Mouse (Mus musculus) embryonic facial prominence, embryonic 11.5 days (tissue): ENCODE results near the gene Rimbp2. TPM values are rescaled to one million over a fixed set of nuclear protein-coding genes. Genes with fewer than 3 reads are reported as not detected.

Source experiments
- ATAC-seq: fragments of 200-750 bp; cut with Nextera tagmentation; replicated peaks from 2 replicates; pipeline ENCODE4 v1.8.0; 2017; ENCODE audit warnings: low read depth; ENCODE audit not compliant: insufficient number of reproducible peaks, low FRiP score, low TSS enrichment
- DNase-seq: peaks from one replicate; pipeline ENCODE4 v3.0.0-alpha.2; 2015; ENCODE audit warnings: low spot score
- H3K27ac ChIP-seq: fragments of 300-500 bp; sonication (generic); replicated peaks from 2 replicates; pipeline ENCODE4 v1.5.1; 2014; ENCODE audit warnings: mild to moderate bottlenecking, low read depth, low read length, control low read depth
- H3K27me3 ChIP-seq: fragments of 300-500 bp; sonication (generic); 2 replicates; pipeline ENCODE4 v1.6.1; 2014; ENCODE audit warnings: mild to moderate bottlenecking, low read length, moderate library complexity, mixed read lengths; ENCODE audit not compliant: control insufficient read depth, insufficient read depth
- H3K36me3 ChIP-seq: fragments of 300-500 bp; sonication (generic); replicated peaks from 2 replicates; pipeline ENCODE4 v1.6.1; 2014; ENCODE audit warnings: low read depth, mild to moderate bottlenecking, low read length, moderate library complexity, mixed read lengths; ENCODE audit not compliant: control insufficient read depth, insufficient read depth
- H3K4me1 ChIP-seq: fragments of 300-500 bp; sonication (generic); 2 replicates; pipeline ENCODE4 v1.6.1; 2014; ENCODE audit warnings: low read length, mixed read lengths; ENCODE audit not compliant: control insufficient read depth, insufficient read depth
- H3K4me2 ChIP-seq: fragments of 300-500 bp; sonication (generic); 2 replicates; pipeline ENCODE4 v1.6.1; 2014; ENCODE audit warnings: low read depth, mild to moderate bottlenecking, control low read depth, low read length, moderate library complexity
- H3K4me3 ChIP-seq: fragments of 300-500 bp; sonication (generic); 2 replicates; pipeline ENCODE4 v1.5.1; 2014; ENCODE audit warnings: low read depth, low read length, control low read depth
- H3K9ac ChIP-seq: fragments of 300-500 bp; sonication (generic); replicated peaks from 2 replicates; pipeline ENCODE4 v1.6.1; 2014; ENCODE audit warnings: mild to moderate bottlenecking, control low read depth, low read length
- H3K9me3 ChIP-seq: fragments of 300-500 bp; sonication (generic); replicated peaks from 2 replicates; pipeline ENCODE4 v1.6.1; 2016; ENCODE audit warnings: mild to moderate bottlenecking, low read length, inconsistent platforms, mixed read lengths; ENCODE audit not compliant: control insufficient read depth
- WGBS: fragments of 180-500 bp; shearing (Covaris S2); extraction: QIAGEN DNeasy Blood & Tissue Kit; methylation state at CpG from one replicate; pipeline ENCODE4 v1.1.7; 2014; 5-methylcytosine and 5-hydroxymethylcytosine counted together
- polyA plus RNA-seq: library from polyadenylated mRNA; unstranded; fragments of >200 nt; fragmentation: Nextera tagmentation; extraction: Ambion mirVana; gene quantifications from 2 replicates; pipeline ENCODE4 v1.2.1, GENCODE M21; 2014

Rimbp2 gene
- polyA plus RNA-seq, 1 experiment from 2014 or later = 0.69 TPM

- ATAC-seq (no peak), DNase-seq (no peak)
- H3K4me3 ChIP-seq = no peak overlapping the region
- no peak overlapping the region for H3K4me2 ChIP-seq
- no peaks in the 10 kb centered on the region for H3K9me3 ChIP-seq
- H3K9ac ChIP-seq = no peak overlapping the region
- WGBS = 63% methylated on average over 6 of the region's 6 CpGs
- no peaks in the 10 kb centered on the region; the same call in 1 of the 2 replicates for H3K4me1 ChIP-seq
- no peaks in the 10 kb centered on the region for H3K27me3 ChIP-seq
- H3K27ac ChIP-seq = no peak overlapping the region
- no peaks in the 10 kb centered on the region for H3K36me3 ChIP-seq
These were observed 89.8 kb downstream of the Rimbp2 start for GRCm38 (mm10) chr5:128863497-128863896.

GRCm38 (mm10) chr5:128860907-128861306 is 92.4 kb downstream of the Rimbp2 start:
- no peaks in the 10 kb centered on the region for H3K27me3 ChIP-seq
- no peak overlapping the region for H3K27ac ChIP-seq
- H3K9ac ChIP-seq = no peak overlapping the region
- WGBS = 94% methylated on average over 3 of the region's 3 CpGs
- DNase-seq (no peak), ATAC-seq (no peak)
- H3K4me2 ChIP-seq = no peak overlapping the region
- H3K4me1 ChIP-seq = no peaks in the 10 kb centered on the region; the same call in 1 of the 2 replicates
- no peak overlapping the region for H3K4me3 ChIP-seq
- no peaks in the 10 kb centered on the region for H3K9me3 ChIP-seq
- H3K36me3 ChIP-seq = no peaks in the 10 kb centered on the region

GRCm38 (mm10) chr5:128852791-128853190 is 100.5 kb downstream of the Rimbp2 start:
- Histone ChIP-seq H3K4me2 (no peak overlapping the region), H3K36me3 (no peaks in the 10 kb centered on the region), H3K9ac (no peak overlapping the region), H3K9me3 (no peaks in the 10 kb centered on the region), H3K27me3 (no peaks in the 10 kb centered on the region), H3K4me1 (no peaks in the 10 kb centered on the region), H3K4me3 (no peak overlapping the region), H3K27ac (no peak overlapping the region)
- ATAC-seq (no peak), DNase-seq (peak; percentile 77)
- 60% methylated on average over 6 of the region's 6 CpGs for WGBS

GRCm38 (mm10) chr5:128847806-128848205 is 105.5 kb downstream of the Rimbp2 start:
- H3K4me1 ChIP-seq = no peaks in the 10 kb centered on the region
- no peak overlapping the region for H3K9ac ChIP-seq
- H3K36me3 ChIP-seq = no peaks in the 10 kb centered on the region
- H3K4me3 ChIP-seq = no peak overlapping the region
- no peak overlapping the region for H3K4me2 ChIP-seq
- ATAC-seq = no peak
- no peaks in the 10 kb centered on the region for H3K27me3 ChIP-seq
- 83% methylated on average over 8 of the region's 8 CpGs for WGBS
- DNase-seq = no peak
- H3K9me3 ChIP-seq = no peaks in the 10 kb centered on the region
- no peak overlapping the region for H3K27ac ChIP-seq

- Histone ChIP-seq H3K27ac (no peak overlapping the region), H3K4me1 (no peaks in the 10 kb centered on the region), H3K4me3 (no peak overlapping the region), H3K36me3 (no peaks in the 10 kb centered on the region), H3K9ac (no peak overlapping the region), H3K27me3 (no peaks in the 10 kb centered on the region), H3K4me2 (no peak overlapping the region), H3K9me3 (no peaks in the 10 kb centered on the region)
- DNase-seq (no peak), ATAC-seq (no peak)
- WGBS = 87% methylated on average over 12 of the region's 12 CpGs
These were observed 106.7 kb downstream of the Rimbp2 start for GRCm38 (mm10) chr5:128846433-128847040.

GRCm38 (mm10) chr5:128845033-128845432 is 108.3 kb downstream of the Rimbp2 start:
- H3K4me2 ChIP-seq = no peak overlapping the region
- DNase-seq = no peak
- no peak overlapping the region for H3K9ac ChIP-seq
- H3K27me3 ChIP-seq = no peaks in the 10 kb centered on the region
- ATAC-seq = no peak
- H3K4me1 ChIP-seq = no peaks in the 10 kb centered on the region
- H3K4me3 ChIP-seq = no peak overlapping the region
- WGBS = 81% methylated on average over 11 of the region's 11 CpGs
- no peak overlapping the region for H3K27ac ChIP-seq
- H3K36me3 ChIP-seq = no peaks in the 10 kb centered on the region
- H3K9me3 ChIP-seq = no peaks in the 10 kb centered on the region

GRCm38 (mm10) chr5:128843982-128844381 is 109.3 kb downstream of the Rimbp2 start:
- Histone ChIP-seq H3K9ac (no peak overlapping the region), H3K36me3 (no peaks in the 10 kb centered on the region), H3K4me2 (no peak overlapping the region), H3K4me1 (no peaks in the 10 kb centered on the region), H3K27me3 (no peaks in the 10 kb centered on the region), H3K9me3 (no peaks in the 10 kb centered on the region), H3K27ac (no peak overlapping the region), H3K4me3 (no peak overlapping the region)
- no peak for ATAC-seq
- DNase-seq = no peak
- 61% methylated on average over 2 of the region's 2 CpGs for WGBS

- 72% methylated on average over 4 of the region's 4 CpGs for WGBS
- no peak overlapping the region for H3K4me2 ChIP-seq
- H3K4me1 ChIP-seq = no peaks in the 10 kb centered on the region
- no peak overlapping the region for H3K27ac ChIP-seq
- H3K9ac ChIP-seq = no peak overlapping the region
- ATAC-seq = no peak
- no peaks in the 10 kb centered on the region for H3K27me3 ChIP-seq
- DNase-seq = no peak
- H3K4me3 ChIP-seq = no peak overlapping the region
- H3K36me3 ChIP-seq = no peaks in the 10 kb centered on the region
- no peaks in the 10 kb centered on the region for H3K9me3 ChIP-seq
These were observed 111.7 kb downstream of the Rimbp2 start for GRCm38 (mm10) chr5:128841541-128841940.
